Mouse (Mus musculus) thymus, adult 18-20 months (tissue): Measurements from ENCODE around the gene Snx25.

Experiments used
- DNase-seq, 2 experiments: peaks; one replicate each; pipeline ENCODE4 v3.0.0; 2022; ENCODE audit warnings: mixed read lengths in 2 of 2

Snx25 gene

DNA sequence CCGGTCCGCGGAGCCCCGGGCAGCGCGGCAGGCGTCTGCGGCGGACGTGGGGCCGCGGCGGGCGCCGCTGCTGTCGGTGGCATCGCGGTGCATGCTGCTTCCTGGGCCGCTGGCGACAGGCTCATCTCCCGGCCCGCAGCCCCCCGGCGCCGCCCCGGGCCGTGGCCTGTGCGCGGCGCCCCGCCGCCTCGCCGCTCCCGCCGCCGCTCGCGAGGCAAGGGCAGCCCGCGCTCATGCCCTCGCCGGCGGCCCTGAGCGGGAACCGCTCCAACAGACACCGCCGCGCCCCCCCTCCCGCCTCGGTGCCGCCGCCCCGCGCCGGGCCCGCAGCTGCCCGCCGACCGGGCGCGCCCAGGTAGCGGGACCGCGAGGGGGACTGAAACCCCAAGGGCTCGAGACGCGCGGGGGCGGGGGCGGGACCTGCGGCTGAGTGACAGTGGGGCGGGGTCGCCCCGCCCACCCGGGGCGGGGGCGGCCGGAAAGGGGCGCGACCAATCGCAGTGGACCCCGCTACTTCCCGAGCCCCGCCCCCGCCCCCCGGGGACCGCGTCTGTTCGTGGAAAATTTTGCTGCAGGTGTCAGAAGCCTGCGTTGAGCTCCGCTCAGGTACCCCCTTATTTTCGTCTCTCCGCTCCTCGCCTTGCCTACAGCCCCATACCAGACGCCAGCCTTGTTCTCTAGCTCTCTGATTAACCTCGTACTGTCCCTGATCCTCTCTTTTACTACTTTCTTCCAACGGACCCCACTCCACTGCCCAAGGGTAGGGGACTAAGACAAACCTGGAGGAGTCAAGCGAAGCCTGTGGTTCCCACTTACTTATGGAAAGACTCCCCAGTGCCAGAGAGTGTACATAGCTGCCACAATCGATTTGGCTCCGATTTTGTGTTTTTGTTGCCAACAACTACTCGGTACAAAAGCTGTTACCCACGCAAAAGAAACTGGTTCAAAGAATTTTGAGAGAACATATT is at the start of gene Snx25:
Snx25 (minus strand) TSS at position 96 of the 968 bp plus-strand sequence.
- peak; percentile 92 to 93 for DNase-seq

DNA sequence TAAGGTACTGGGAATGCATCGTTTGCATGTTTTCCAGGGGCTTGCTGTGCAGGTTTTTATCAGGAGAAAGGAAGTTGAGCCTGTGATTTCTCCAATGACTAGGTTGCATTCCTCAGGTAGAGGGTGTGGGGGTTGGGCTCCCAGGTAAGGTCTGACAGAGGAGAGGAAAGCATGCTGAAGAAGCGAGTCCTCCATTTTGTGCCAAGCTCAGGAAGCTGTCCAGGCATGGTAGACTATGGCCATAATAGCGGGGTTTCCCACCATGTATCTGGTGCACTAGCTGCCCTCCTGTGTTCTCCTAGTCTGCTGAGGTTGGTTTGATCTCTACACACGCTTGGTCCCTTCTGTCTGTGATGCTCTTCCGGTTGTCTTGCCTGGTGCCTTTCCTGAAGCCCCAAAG is 45.7 kb upstream of the Snx25 start:
- DNase-seq = no peak

DNA sequence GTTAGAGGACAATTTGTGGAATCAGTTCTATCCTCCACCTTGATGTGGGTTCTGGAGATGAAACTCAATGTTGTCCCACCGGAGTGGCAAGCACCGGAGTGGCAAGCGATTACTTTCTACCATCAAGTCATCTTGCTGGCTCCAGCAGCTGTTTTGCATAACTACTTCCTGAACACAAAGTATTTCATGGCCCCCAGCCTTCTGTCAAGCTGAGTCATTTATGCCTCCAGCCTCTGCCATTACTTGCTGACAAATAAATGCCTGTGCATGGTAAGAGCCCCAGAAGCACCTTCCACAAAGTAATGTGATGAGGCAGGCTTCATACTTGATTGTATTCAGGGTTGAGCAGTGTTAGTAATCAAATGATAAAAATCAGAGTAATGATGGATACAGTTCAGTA is 44.9 kb upstream of the Snx25 start:
- no peak for DNase-seq

DNA sequence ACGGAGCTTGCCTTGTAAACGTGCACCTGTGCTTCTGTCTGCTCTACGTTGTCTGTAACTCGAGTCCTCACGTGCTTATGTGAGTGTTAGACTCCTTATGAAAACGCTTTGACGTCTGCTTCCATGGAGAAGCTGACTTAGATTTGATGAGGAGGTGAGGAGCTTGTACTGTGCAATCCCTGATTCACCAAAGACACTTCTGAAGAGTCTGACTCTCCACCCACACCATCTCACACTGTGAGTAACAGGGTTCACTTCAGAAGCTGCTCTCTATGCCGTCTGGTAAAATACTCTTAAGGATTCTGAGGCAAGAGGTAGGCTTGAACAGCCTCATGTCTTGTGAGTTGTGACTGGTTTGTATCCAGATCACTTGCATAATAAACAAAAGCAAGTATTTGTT is 41.1 kb upstream of the Snx25 start:
- no peak for DNase-seq

DNA sequence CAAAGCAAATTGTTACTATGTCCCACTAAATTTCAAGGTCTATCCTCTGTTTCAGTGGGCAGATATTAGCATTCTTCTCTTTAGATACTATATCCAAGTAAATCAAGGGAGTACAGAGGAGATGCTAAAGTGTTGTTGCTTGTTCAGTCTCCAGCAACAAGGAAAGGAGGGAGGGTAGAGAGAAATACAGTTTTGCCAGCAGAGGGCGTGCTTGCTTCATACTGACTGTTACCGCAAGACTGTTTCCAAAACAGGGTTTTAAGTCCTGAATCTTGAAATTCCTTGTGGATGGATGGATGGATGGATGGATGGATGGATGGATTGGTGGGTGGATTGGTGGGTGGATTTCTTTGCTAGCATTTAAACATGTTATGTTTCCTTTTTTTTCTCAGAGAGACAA is 33.4 kb upstream of the Snx25 start:
- no peak for DNase-seq

DNA sequence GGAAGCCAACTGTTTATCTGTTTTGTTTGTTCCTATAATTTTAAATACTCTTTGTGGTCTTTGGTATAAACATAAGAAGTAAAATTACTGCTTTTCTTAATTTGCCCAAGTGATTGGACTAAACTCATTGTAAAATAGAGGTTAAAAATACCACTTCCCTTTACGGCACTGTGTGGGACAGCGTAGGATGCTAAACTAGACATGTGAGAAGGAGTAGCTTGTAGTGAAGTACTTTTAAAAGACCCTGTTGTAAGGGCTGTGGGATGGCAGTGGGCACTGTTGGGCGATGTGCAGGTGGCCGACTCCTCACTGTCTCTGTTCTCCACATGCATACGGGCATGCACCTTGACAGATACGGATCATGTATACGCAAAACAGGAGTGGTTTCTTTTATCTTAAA is 28.2 kb upstream of the Snx25 start:
- DNase-seq = no peak

DNA sequence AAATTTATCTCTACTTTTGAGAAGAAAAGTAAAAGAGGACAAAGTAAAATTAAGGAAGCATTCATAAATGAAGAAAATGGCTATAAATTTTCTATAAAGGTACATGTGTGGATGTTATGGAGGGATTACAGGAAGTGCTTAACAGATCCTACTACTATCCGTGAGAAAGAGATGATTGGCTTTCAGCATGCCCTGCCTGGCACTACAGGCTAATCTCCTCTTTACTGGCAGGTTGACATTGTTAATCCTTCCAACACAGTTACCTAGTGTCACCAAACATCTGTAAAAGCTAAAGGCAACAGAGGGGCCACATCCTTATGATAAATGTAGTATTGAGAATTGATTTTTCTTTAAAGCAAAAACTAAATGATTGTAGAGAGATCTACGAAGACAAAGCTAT is 21.7 kb upstream of the Snx25 start:
- no peak for DNase-seq

DNA sequence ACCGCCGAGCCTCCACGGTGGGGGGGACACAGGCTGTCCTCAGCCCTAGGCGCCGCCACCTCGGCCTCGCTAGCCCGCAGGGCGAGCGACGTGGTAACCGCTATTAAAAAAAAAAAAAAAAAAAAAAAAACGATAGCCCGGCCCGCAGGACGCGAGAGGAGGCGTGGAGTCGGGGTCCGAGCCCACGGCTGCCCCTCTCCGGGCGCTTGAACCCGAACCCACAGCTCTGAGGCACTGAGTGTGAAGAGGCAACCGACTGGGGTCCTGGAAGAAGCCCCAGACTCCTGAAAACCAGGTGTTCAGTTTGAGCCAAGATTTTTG is 11.9 kb upstream of the Snx25 start:
- no peak for DNase-seq

DNA sequence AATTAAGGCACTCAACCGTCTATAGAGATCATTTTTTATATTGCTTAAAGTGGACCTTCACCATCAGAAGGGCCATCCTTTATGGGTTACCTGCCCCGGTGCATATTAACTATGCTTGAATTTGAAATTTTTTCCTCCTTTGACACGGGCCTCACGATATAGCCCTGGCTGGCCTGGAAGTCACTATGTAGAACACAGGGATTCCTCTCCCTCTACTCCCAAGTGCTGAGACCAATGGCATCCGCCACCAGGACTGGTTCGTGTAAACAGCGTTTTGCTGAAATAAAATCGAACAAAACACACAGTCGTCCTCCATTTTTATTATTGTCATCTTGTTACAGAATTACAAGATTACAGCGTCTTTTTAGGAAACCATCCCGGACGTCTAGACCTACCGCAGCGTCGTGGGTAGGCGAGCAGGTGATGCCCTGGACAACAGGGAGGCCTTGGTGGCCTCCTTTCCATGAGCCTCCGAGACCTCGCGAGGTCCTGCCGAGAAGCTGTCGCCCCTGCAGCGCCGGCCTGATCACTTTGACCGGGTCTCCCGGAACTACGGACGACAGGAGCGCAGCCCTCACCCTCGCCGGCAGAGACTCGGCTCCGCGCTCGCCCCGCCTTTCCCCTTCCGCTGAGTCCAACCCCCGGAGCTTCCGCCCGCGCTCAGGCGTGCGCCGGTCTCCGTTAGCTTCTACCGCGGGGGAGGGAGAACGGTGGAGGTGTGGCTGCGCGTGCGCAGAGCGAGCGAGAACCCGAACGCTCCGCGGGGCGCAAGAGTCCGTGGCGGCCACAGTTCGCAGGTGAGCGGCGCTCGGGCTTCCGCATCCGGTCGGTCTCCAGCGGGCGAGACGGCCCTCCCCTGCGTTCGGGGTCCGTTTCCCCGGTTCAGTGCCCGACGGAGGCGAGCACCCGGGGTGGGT is 11.3 kb upstream of the Snx25 start:
- peak; percentile 96 to 97 for DNase-seq

DNA sequence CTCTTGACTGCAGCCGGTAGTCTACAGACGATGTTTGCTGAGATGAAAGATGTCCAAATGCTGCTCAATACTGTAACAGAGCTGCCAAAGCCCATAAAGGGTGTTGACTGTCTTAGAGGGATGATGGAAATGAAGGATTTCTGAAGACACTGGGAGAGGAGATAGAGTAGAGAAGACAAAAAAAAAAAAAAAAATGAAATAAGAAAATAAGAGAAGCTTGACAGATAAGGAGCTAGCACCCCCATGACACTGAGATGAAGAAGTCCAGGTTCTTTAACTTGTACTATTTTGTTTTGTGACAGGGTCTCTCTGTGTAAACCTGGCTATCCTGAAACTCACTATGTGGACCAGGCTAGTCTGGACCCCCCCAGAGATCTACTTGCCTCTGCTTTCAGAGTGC is 1.1 kb upstream of the Snx25 start:
- DNase-seq = no peak

DNA sequence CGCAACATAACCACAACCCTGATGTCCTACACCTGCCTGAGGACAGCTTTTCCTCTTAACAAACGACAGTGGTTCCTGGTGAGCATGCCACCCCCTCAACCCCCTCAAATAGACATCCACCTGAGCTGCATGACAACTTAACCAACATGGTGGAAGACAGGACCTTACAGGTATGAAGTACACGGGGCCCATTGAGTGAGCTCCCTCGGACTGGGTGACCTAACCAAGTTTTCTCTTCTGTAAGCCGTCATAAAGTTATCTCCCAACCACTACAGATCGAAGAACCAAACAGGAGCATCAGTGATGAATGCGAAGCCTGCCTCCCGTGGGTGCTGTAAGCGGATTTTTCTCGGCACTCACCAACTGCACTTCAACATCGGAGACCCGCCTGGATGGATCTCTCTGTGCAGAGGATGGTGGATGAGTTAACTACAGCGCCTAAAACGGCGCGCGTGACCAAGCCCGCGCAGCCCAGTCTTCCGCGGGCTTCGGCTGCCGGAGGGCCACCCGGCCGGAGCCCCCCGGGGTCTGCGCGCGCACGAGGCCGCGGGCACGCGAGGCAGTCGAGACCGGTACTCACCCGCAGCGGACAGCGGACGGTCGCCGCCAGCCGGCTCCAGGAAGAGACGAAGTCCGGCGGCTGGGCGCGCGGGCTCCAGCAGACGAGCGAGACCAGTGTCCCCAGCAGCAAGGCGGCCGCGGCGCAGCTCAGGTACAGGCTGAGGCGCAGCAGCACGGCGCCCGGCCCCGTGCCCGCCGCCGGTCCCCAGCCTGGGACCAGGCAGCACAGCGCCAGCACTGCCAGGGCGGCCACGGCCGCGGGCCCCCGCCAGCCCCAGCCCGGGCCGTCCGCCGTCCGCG is 527 bp downstream of the Snx25 start, which contains the start of gene Cfap97:
Cfap97 (plus strand) TSS at position 570 of the 861 bp plus-strand sequence.
- DNase-seq = peak; percentile 24 to 35

DNA sequence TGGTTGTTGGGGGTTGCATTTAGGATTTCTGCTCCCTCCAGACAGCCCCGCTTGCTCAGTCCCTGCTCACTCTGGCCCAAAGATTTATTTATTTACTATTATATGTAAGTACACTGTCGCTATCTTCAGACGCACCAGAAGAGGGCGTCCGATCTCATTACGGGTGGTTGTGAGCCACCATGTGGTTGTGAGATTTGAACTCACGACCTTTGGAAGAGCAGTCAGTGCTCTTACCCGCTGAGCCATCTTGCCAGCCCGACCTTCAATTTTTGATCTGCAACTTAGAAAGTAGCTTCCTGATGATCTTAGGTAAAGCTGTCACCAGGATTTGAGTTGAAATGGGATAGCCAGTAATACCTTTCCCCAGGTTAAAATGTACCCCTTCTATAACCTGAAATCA is 2.2 kb downstream of the Snx25 start:
- DNase-seq = no peak

DNA sequence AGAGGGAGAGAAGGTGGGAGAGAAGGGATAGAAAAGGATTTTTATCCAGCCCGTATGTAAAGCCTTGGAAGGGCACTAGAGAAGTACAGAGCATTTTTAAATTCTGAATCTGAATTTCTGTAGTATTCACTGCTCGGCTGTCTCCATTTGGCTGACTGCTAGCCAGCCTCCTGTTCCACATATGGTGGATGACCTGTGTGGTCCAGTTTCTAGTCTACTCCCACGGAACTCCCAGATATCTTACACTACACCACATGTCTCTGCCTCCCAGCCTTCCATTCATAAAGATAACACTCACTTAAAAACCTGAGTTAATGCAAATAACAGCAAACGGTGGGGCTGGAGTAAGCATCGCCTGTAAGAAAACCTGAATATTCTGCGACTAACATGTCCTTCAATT is 2.7 kb downstream of the Snx25 start:
- no peak for DNase-seq

DNA sequence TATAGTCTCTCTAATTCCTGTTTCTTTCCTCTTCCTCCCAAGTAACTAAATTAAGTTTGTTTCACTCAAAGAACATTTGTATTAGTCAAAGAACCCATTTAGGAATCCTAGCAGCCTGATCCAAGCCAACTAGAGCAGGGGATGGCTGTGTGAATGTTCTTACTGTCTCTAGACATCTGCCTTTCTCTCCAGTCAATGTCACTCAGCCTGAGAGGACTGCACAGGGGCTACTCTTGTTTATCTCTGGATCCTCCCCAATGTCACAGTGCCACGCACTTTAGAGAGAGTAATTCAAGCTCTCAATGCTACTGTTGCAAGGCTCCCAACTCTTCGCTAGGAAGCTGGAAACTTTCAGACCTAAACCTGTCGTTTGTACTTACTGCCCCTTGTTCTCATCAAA is 5.8 kb downstream of the Snx25 start:
- DNase-seq = no peak

DNA sequence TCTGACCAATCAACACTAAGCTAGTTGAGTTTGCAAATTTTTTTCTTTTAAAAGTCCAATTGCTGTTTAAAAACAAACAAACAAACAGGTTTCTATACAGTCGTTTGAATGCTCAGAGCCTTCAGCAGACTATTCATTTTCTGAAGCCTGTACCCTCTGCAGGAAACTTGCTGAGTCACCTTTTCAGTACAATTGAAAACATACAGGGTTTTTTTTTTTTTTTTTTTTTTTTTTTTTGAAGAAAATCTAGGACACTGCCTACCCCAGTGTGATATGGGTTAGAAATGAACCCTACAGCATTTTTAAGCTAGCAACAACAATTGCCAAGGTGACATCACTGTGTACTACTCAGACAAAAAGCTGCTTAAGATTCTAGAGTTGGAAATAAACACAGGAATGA is 8.0 kb downstream of the Snx25 start:
- DNase-seq = no peak

DNA sequence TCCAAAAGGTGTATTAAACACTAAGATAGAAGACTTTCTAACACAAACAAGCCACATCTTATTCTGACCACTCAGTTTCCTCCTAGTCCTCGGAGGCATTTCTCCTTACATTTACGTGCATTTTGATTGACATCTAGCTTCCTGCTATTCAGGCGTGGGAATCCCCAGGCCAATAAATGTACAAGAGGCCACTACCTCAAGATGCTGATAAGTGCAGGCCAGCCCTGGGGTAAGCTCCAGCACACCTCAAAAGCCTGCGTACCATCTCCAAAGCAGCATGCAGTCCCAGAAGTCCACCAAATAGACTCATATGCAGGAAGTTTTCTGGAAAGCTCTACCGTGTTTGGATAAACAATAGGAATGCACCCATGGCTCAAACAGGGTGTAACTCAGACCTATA is 8.5 kb downstream of the Snx25 start:
- no peak for DNase-seq

DNA sequence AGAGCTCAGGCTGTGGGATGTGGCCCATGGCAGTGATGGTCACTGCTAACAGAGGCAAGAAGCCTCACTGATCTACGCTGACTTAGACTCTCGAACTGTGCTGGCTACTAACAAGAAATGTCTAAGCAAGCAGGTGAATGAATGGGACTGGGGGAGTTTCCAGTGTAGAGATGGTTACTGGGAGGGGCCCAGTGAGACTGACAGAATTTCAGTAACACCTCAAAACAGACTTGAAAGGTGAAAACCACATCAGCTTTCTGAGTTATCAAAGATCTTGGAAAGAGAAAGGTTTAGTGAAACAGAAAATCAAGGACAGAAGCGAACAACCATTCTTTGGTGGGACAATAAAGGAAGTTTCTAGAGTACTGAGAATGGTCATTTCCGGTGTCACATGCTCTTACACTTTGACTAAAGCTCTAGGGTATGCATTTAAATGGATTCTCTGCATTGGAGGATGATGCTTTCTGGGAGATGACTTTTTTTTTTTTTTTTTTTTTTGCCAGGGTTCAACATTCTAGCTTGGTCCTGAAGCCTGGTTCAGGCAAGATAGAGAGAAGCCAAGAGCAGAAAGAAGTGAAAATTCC is 9.4 kb downstream of the Snx25 start:
- DNase-seq = no peak

DNA sequence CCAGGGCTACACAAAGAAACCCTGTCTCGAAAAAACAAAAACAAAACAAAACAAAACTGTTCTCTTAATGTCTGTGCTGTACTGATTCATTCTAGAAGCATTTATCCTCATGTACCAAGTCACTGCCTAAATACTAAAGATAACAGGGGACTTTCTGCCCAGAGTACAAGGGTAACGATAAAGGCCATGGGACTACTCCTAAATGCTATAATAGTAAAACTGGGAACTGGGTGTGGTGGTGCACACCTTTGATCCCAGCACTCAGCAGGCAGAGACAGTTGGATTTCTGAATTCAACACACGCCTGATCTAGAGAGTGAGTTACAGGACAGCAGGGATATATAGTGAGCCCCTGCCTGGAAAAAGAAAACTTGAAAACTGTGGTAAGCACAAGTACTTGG is 10.3 kb downstream of the Snx25 start:
- DNase-seq = no peak

DNA sequence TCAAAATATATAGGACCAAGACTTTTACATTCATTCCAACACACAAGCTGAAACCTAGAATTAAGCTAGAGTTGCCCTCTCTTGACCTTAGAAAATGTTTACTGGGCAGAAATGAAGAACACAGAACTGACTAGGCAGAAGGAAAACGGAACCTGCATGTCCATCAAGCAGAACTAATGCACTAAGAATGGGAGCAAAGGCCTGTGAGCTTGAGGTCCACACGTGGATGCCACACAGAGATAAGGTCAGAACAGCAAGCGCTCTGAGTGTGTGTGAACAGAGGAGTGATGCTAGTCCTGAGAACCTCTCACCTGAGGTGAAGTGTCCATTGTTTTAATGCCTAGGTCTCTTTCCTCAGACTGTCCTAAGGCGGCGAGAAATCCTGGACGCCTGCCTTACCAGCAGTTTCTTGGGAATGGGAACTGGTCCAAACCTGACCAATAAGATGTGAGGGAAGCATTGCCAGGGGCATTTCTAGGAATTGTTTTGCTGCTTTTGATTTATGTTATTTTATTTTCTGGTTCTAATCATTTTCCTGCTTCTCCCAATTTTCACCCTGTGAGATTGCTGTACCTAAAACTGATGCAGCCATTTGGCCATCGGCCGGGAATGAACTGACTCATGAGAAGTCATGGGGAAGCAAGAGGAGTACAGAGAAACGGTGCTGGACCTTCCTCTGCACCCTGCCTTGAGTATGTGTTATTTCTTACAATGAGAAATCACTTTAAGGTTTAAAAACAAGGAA is 11.4 kb downstream of the Snx25 start:
- no peak for DNase-seq

DNA sequence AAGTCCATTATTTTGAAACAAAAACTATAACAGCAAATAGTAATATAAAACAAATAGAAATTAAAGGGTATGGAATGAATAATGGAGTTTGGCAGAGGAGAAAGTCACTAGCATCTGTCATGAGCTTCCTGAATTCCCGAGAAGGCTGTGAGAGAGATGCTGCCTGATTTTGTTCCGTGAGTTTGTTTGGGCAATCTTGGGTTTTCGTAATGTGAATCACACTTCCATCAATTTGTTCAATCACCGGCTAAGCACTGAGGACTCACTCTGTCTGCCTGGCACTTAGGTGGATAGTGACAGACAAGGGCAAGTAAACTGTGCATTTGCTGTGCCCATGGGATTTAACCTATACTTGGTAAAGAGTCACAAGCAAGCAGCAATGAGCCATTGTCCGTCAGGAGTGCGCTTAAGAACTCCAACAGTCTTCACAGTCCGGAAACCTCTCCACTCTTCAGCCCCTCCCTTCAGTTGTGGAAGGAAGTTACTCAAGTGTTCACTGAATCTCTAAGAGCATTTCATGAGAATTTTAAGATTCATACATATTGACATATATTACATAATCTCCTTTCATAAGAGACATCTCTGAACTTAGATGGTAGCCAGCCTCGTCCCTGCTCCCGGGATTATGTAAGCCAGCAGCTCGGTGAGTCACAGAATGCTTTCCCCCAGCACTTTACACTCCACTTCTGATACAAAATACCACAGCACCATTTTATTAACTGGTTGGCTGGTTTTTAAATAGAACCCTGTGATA is 13.9 kb downstream of the Snx25 start:
- no peak for DNase-seq

DNA sequence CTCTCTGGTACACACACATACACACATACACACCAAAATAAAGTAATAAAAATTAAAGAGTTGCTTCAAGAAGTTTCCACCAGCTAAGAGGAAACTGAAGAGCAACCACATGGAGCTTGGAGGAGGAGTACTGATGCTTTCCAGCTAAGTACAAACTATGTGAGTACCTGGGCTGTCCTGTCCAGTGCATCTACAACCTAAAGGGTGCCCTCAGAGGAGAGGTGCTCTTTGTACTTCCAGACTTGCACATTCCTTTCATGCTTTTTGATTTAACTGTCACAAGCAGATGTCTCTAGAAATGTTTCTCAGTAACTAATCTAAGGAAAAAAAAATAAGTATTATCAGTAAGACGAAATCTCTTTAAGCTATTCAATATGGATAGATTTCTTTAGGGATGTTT is 14.6 kb downstream of the Snx25 start:
- DNase-seq = no peak
